Mouse (Mus musculus) heart, embryonic 14.5 days (tissue): ENCODE measurements around the gene Ubac2. TPM values are rescaled to one million over a fixed set of nuclear protein-coding genes. Genes with fewer than 3 reads are reported as not detected.

Source experiments
- ATAC-seq: fragments of 200-750 bp; cut with Nextera tagmentation; 2 replicates; pipeline ENCODE4 v1.8.0; 2017; ENCODE audit warnings: low read depth, moderate TSS enrichment; ENCODE audit not compliant: insufficient number of reproducible peaks, insufficient read depth, low FRiP score
- H3K27ac ChIP-seq, 2 experiments: fragments of 200-500 bp in 1 of 2; fragments of 300-500 bp in 1 of 2; sonication (generic) in 1 of 2; replicated peaks in 1 of 2; 2 replicates each; pipeline ENCODE4 v1.5.1; 2012 to 2014; ENCODE audit warnings: low read depth in 2 of 2, low read length in 2 of 2, control low read depth in 1 of 2, mild to moderate bottlenecking in 1 of 2, mixed read lengths in 1 of 2; ENCODE audit not compliant: control insufficient read depth in 1 of 2, insufficient read depth in 1 of 2
- H3K27me3 ChIP-seq: fragments of 300-500 bp; sonication (generic); 2 replicates; pipeline ENCODE4 v1.6.1; 2014; ENCODE audit warnings: mild to moderate bottlenecking, low read length, control low read depth; ENCODE audit not compliant: control insufficient read depth, insufficient read depth
- H3K36me3 ChIP-seq: fragments of 300-500 bp; sonication (generic); 2 replicates; pipeline ENCODE4 v1.6.1; 2014; ENCODE audit warnings: mild to moderate bottlenecking, control low read depth, low read length, mixed read lengths; ENCODE audit not compliant: control insufficient read depth, insufficient read depth
- H3K4me1 ChIP-seq, 2 experiments: fragments of 200-500 bp in 1 of 2; fragments of 300-500 bp in 1 of 2; sonication (generic) in 1 of 2; 2 replicates each; pipeline ENCODE4 v1.6.1; 2012 to 2014; ENCODE audit warnings: low read length in 2 of 2, control low read depth in 1 of 2, mixed read lengths in 1 of 2; ENCODE audit not compliant: control insufficient read depth in 2 of 2, insufficient read depth in 2 of 2
- H3K4me2 ChIP-seq: fragments of 300-500 bp; sonication (generic); 2 replicates; pipeline ENCODE4 v1.6.1; 2014; ENCODE audit warnings: mild to moderate bottlenecking, low read length
- H3K4me3 ChIP-seq, 2 experiments: fragments of 200-500 bp in 1 of 2; fragments of 300-500 bp in 1 of 2; sonication (generic) in 1 of 2; 2 replicates each; pipeline ENCODE4 v1.5.1; 2012 to 2014; ENCODE audit warnings: low read length in 2 of 2, mild to moderate bottlenecking in 2 of 2, control low read depth in 1 of 2, low read depth in 1 of 2, moderate library complexity in 1 of 2; ENCODE audit not compliant: control insufficient read depth in 1 of 2, insufficient read depth in 1 of 2
- H3K9ac ChIP-seq: fragments of 300-500 bp; sonication (generic); 2 replicates; pipeline ENCODE4 v1.6.1; 2014; ENCODE audit warnings: mild to moderate bottlenecking, low read length
- H3K9me3 ChIP-seq: fragments of 300-500 bp; sonication (generic); 2 replicates; pipeline ENCODE4 v1.6.1; 2016; ENCODE audit warnings: low read length, control low read depth; ENCODE audit not compliant: control insufficient read depth
- WGBS: fragments of 180-500 bp; shearing (Covaris S2); extraction: QIAGEN DNeasy Blood & Tissue Kit; methylation state at CpG from one replicate; pipeline ENCODE4 v1.1.7; 2014; 5-methylcytosine and 5-hydroxymethylcytosine counted together
- polyA plus RNA-seq: library from polyadenylated mRNA; unstranded; fragments of >200 nt; fragmentation: Nextera tagmentation; extraction: Ambion mirVana; gene quantifications from 2 replicates; pipeline ENCODE4 v1.2.1, GENCODE M21; 2014

Gene Ubac2
- polyA plus RNA-seq, 1 experiment from 2014 or later = 56.3 TPM

DNA sequence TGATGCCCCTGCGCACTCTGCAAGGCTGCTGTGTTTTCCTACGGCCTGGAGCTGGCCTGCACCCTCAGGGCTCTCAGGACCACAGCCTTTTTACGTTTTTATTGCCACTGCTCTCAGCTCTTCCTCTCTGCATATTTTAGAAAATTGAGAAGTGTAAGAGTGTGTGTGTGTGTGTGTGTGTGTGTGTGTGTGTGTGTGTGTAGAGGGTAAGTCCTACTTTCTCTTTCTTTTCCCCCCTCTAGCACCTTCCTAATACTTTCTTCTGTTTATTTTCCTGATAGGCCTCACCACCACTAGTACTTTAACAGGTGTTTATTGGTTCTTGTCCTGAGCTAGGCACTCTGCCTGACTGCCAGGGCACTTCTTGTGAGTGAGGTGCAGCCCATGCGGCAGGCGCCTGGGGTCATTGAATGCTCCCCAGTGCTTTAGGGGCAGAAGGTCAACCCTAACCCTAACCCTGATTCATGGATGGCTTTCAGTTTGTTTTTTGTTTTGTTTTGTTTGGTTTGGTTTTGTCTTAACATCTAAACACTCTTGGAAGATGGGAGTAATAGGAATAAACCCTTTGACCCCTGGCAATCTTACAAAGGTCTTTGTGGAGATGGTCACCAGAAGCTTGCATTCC lies 16.2 kb downstream of the Ubac2 start:
- Histone ChIP-seq H3K27ac (no peak overlapping the region), H3K9me3 (no peaks in the 10 kb centered on the region), H3K36me3 (peaks cover 5% of the 10 kb centered on the region; the same call in 1 of the 2 replicates), H3K4me1 (peaks cover 6 to 38% of the 10 kb centered on the region in 2 experiments), H3K4me2 (no peak overlapping the region), H3K9ac (no peak overlapping the region), H3K27me3 (no peaks in the 10 kb centered on the region), H3K4me3 (no peak overlapping the region)
- ATAC-seq = no peak
- 90% methylated on average over 5 of the region's 5 CpGs for WGBS

DNA sequence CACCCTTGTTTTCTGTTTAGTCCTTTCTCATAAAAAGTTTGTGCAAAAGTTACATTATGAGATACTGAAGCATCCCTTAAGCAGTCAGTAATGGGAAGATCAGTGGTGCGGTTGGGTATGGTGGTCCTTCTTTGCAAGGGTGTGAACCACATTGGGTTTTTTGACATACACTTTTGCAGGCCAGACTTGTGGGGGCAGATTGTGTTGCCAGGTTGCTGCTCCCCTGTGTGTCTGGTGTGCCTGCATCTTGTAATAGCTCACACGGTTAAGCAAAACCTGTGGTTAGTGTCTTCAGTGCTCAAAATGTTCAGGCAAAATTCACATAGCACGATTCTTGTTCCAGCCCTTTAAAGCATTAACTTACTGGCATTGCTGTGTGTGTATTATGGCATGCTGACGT lies 16.9 kb downstream of the Ubac2 start:
- WGBS = 79% methylated on average over 4 of the region's 4 CpGs
- Histone ChIP-seq H3K27ac (no peak overlapping the region), H3K36me3 (peaks cover 5% of the 10 kb centered on the region; the same call in 1 of the 2 replicates), H3K27me3 (no peaks in the 10 kb centered on the region), H3K4me3 (no peak overlapping the region), H3K9ac (no peak overlapping the region), H3K9me3 (no peaks in the 10 kb centered on the region), H3K4me1 (peaks cover 6 to 38% of the 10 kb centered on the region in 2 experiments), H3K4me2 (no peak overlapping the region)
- no peak for ATAC-seq

DNA sequence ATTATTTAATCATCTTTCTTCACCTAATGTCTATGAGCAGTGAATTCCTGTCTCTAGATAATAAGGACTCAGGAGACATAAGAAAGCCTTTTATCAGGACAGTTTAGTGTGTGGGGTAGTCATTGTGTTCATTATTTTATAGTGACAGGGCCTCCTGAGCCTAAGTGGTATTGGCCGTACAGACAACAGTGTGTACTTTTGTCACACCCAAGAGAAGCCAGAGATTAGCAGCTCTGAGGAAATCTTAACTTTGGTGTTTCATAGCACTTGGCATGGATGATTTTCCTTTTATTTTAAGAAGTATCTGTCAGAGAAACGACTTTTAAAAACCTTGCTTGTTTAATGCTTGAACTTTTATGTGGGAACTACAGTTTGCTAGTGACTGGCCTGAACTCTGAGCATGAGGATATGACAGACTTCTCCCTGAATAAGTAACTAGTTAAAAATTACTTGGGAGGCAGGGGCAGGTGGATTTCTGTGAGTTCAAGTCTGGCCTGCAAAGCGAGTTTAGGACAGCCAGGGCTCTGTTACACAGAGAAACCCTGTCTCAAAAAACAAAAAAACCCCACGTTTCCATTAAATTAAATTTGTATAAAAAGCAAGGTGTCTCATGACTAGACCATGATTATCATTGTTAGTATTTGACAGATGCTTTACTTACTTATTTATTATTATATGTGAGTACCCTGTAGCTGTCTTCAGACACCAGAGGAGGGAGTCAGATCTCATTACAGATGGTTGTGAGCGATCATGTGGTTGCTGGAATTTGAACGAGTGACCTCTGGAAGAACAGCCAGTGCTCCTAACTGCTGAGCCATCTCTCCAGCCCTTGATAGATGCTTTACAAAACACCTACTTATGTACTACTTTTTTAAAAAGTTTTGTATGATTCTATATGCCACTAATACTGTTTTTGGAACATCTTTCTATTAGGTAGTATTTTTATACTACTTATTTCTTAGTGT lies 18.0 kb downstream of the Ubac2 start:
- ATAC-seq = no peak
- no peak overlapping the region for H3K27ac ChIP-seq
- no peak overlapping the region for H3K4me3 ChIP-seq
- H3K4me1 ChIP-seq = peaks cover 6 to 38% of the 10 kb centered on the region in 2 experiments
- H3K36me3 ChIP-seq = no peaks in the 10 kb centered on the region
- H3K9me3 ChIP-seq = no peaks in the 10 kb centered on the region
- no peak overlapping the region for H3K9ac ChIP-seq
- 60% methylated on average over 6 of the region's 6 CpGs for WGBS
- no peaks in the 10 kb centered on the region for H3K27me3 ChIP-seq
- no peak overlapping the region for H3K4me2 ChIP-seq

DNA sequence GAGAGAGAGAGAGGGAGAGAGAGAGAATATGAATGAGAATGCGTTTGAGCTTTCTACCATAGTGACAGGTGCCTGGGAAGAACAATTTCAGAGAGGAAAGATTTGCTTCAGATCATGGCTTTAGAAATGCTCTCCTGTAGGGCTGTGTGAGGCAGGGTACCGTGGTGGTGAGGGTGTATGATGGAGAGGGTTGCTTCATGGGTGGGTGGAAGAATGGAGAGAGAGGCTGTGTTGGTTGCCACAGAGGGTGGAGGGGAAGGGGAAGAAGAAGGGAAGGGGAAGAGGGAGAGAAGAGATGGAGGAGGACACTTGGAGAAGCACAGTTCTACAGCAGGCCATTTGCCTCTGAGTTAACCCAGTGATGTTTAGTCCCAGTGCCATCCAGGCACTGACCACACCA lies 19.4 kb downstream of the Ubac2 start:
- H3K9me3 ChIP-seq = no peaks in the 10 kb centered on the region
- no peaks in the 10 kb centered on the region for H3K27me3 ChIP-seq
- H3K36me3 ChIP-seq = no peaks in the 10 kb centered on the region
- WGBS = 92% methylated on average over 2 of the region's 2 CpGs
- no peak for ATAC-seq
- H3K4me3 ChIP-seq = no peak overlapping the region
- no peak overlapping the region for H3K4me2 ChIP-seq
- H3K9ac ChIP-seq = no peak overlapping the region
- H3K4me1 ChIP-seq = peaks cover 6 to 38% of the 10 kb centered on the region in 2 experiments
- H3K27ac ChIP-seq = no peak overlapping the region

DNA sequence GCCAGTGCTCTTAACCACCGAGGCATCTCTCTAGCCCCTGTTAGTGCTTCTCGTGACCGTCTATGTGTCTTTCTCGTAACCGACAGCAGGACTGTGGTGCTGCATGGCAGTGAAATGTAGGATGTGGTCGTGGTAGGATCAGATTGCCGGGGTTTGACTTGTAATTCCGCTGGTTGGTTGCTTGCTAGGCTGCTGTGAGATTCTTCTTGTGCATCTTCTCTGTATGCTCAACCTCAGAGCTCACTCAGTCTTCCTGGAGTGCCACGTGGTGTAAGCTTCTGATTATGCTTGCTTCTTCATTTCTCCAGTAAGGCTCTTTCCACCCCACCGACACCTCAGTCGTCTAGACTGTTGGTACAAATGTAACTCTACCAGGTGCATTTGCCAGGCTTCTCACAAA lies 20.1 kb downstream of the Ubac2 start:
- Histone ChIP-seq H3K27me3 (no peaks in the 10 kb centered on the region), H3K4me1 (peaks cover 6 to 31% of the 10 kb centered on the region in 2 experiments), H3K4me2 (no peak overlapping the region), H3K9me3 (no peaks in the 10 kb centered on the region), H3K4me3 (no peak overlapping the region), H3K9ac (no peak overlapping the region), H3K36me3 (no peaks in the 10 kb centered on the region), H3K27ac (no peak overlapping the region)
- no peak for ATAC-seq
- WGBS = 85% methylated on average over 11 of the region's 11 CpGs

DNA sequence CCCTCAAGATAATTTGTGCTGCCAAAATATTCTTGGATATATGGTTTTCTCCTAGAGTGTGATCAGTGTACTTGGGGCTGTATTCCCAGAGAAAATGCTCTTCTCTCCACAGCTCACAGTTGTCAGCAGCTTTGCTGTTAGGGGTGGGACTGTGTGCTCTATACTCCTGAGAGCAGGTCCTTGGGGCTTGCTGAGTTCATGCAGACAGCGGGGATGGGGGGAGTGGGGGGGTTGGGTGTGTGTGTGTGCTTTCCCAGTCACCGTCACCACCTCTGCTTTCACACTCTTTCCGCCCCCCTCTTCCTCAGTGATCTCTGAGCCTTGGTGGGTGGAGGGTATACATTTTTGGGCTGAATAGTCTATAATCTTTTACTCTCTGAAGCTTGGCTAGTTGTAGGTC lies 20.7 kb downstream of the Ubac2 start:
- peak overlapping the region; percentile 34 for H3K9ac ChIP-seq
- H3K27me3 ChIP-seq = no peaks in the 10 kb centered on the region
- H3K9me3 ChIP-seq = no peaks in the 10 kb centered on the region
- no peak overlapping the region for H3K4me3 ChIP-seq
- peak; percentile 27; the same call in 1 of the 2 replicates for ATAC-seq
- no peak overlapping the region for H3K27ac ChIP-seq
- H3K4me1 ChIP-seq = peaks cover 6 to 26% of the 10 kb centered on the region in 2 experiments
- H3K36me3 ChIP-seq = no peaks in the 10 kb centered on the region
- no peak overlapping the region for H3K4me2 ChIP-seq
- 28% methylated on average over 3 of the region's 3 CpGs for WGBS

DNA sequence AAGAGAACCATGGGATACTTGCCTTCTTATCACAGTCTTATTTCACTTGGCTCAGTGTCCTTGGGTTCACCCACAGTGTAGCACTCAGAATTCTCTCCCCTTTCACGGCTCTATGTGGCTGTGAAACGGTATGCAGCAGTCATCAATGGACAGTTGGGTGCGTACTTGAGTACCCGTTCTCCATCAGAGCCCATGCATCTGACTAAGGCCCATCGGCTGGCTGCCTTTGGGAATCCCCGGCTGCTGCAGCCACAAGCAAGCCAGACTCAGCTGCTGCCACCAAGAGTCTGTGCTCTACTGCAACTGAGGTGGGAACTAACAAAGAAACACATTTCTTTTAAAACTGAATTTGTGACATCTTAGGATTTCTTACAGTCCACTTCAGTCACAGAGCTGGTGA lies 23.1 kb downstream of the Ubac2 start:
- ATAC-seq = no peak
- no peak overlapping the region for H3K4me3 ChIP-seq
- H3K27me3 ChIP-seq = no peaks in the 10 kb centered on the region
- no peak overlapping the region for H3K4me2 ChIP-seq
- H3K9ac ChIP-seq = no peak overlapping the region
- H3K4me1 ChIP-seq = peaks cover 6 to 16% of the 10 kb centered on the region in 2 experiments
- 72% methylated on average over 6 of the region's 6 CpGs for WGBS
- H3K36me3 ChIP-seq = peaks cover 12% of the 10 kb centered on the region
- H3K9me3 ChIP-seq = no peaks in the 10 kb centered on the region
- H3K27ac ChIP-seq = no peak overlapping the region
